Mouse (Mus musculus) urinary bladder, postnatal 14 days (tissue): ENCODE measurements around the gene Myo16.

Experiments
- DNase-seq: peaks from one replicate; pipeline ENCODE4 v3.0.0; 2021; ENCODE audit warnings: low spot score

The Myo16 gene

DNA sequence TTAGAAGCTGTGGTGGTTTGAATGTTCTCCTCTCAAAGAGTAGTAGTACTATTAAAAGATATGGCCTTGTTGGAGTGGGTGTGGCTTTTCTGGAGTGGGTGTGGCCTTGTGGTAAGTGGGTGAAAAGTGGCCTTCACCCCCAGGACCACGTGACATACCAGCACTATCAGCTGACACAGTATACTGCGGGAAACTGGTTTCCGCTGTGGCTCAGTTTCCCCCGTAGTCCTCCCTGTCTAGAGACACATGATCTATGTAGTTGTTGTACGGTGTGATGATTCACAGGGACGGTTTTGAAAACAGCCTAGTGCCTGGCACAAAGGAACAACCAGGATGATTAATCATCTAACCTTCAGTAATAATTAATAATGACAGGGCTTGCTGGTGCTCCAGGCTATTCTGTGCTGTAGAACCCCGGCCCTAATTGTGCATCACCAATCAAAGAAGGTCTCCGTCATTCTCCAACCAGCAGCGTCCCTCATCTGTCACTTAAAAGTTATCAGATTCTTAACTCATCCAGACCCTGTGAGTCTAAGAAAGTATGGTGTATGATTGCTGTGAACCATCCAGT lies 524.2 kb downstream of the Myo16 start:
- no peak for DNase-seq

DNA sequence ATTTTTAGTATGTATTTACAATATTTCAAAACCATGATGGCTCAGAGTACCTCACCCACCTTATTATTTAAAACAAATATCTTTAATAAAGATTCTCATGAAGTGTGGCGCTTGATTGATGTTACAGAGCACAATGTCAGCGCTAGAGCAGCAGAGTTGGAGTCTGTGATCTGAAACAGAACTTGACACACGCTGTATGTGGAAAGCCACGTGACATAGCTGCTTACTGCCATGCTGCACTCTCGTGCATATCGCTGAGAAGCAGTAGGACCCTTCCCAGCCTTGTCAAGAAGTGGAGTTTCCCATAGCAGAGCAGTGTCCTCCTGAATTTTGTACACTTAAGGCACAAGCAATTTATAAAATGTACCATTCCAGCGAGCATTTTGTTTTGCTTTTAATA lies 528.2 kb downstream of the Myo16 start:
- no peak for DNase-seq

DNA sequence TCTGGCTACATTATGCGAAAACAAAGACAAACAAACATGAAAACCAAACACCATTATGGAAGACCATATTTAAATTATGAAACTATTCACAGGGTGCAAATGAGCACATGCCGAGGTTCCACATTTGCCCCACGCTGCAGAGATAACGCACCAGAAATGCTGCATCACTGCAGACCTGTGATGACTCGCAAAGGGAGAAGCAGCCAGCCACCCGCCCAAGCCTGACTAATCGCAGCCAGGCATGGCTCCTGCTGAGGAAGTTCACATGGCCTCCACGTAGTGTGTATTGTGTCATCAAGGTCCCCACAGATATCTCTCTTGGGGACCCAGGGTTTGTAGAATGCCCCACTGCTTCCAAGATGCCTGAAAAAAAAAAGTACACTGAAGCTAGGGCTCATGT lies 529.4 kb downstream of the Myo16 start:
- no peak for DNase-seq
